Mouse (Mus musculus) intestine, embryonic 14.5 days (tissue): Measurements from ENCODE around the gene Vps29. TPM values are rescaled to one million over a fixed set of nuclear protein-coding genes. Genes with fewer than 3 reads are reported as not detected.

Experiments used
- ATAC-seq: fragments of 200-750 bp; cut with Nextera tagmentation; replicated peaks from 2 replicates; pipeline ENCODE4 v1.8.0; 2017; ENCODE audit warnings: low read depth, moderate number of reproducible peaks, moderate TSS enrichment, moderate library complexity; ENCODE audit not compliant: low FRiP score, low TSS enrichment
- DNase-seq: peaks from one replicate; pipeline ENCODE4 v3.0.0-alpha.2; 2018; ENCODE audit warnings: low spot score
- H3K27ac ChIP-seq: fragments of 300-500 bp; sonication (generic); 2 replicates; pipeline ENCODE4 v1.5.1; 2014; ENCODE audit warnings: low read depth, mild to moderate bottlenecking, control low read depth
- H3K27me3 ChIP-seq: fragments of 300-500 bp; sonication (generic); replicated peaks from 2 replicates; pipeline ENCODE4 v1.6.1; 2014; ENCODE audit warnings: low read length, control low read depth; ENCODE audit not compliant: control insufficient read depth, insufficient read depth
- H3K36me3 ChIP-seq: fragments of 300-500 bp; sonication (generic); 2 replicates; pipeline ENCODE4 v1.6.1; 2014; ENCODE audit warnings: low read length, control low read depth; ENCODE audit not compliant: control insufficient read depth, insufficient read depth
- H3K4me1 ChIP-seq: fragments of 300-500 bp; sonication (generic); replicated peaks from 2 replicates; pipeline ENCODE4 v1.6.1; 2014; ENCODE audit warnings: low read length, control low read depth, mixed read lengths; ENCODE audit not compliant: control insufficient read depth, insufficient read depth
- H3K4me2 ChIP-seq: fragments of 300-500 bp; sonication (generic); 2 replicates; pipeline ENCODE4 v1.6.1; 2014; ENCODE audit warnings: low read length
- H3K4me3 ChIP-seq: fragments of 300-500 bp; sonication (generic); 2 replicates; pipeline ENCODE4 v1.5.1; 2014; ENCODE audit warnings: low read depth, low read length, control low read depth, mixed read lengths
- H3K9ac ChIP-seq: fragments of 300-500 bp; sonication (generic); 2 replicates; pipeline ENCODE4 v1.6.1; 2014; ENCODE audit warnings: mild to moderate bottlenecking, low read length
- H3K9me3 ChIP-seq: fragments of 300-500 bp; sonication (generic); 2 replicates; pipeline ENCODE4 v1.6.1; 2016; ENCODE audit warnings: low read length, control low read depth; ENCODE audit not compliant: control insufficient read depth
- WGBS: fragments of 180-500 bp; shearing (Covaris S2); extraction: QIAGEN DNeasy Blood & Tissue Kit; methylation state at CpG from one replicate; pipeline ENCODE4 v1.1.7; 2014; 5-methylcytosine and 5-hydroxymethylcytosine counted together
- polyA plus RNA-seq: library from polyadenylated mRNA; unstranded; fragments of >200 nt; fragmentation: Nextera tagmentation; extraction: Ambion mirVana; gene quantifications from 2 replicates; pipeline ENCODE4 v1.2.1, GENCODE M21; 2014

Gene Vps29
- polyA plus RNA-seq, 1 experiment from 2014 or later = 254 TPM

DNA sequence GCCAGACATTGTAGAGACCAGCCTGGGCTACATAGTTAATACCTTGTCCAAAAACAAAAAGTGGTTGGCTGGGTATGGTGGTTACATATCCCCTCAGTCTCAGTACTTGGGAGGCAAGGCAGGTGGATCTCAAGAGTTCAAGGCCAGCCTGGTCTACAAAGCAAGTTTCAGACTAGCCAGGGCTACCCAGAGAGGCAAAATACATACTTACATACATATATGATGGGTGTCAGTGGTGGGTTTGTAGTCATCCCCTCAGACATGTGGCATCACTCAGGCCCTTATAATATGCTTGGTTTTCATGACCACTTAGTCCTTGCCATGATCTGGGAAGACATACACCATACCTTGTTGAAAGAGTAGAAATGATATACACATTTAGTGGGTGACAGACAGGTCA, 36.5 kb downstream of the Vps29 start:
- DNase-seq (no peak), ATAC-seq (no peak)
- peaks cover 5% of the 10 kb centered on the region for H3K4me1 ChIP-seq
- no peak overlapping the region for H3K4me3 ChIP-seq
- H3K9ac ChIP-seq = no peak overlapping the region
- no peaks in the 10 kb centered on the region for H3K9me3 ChIP-seq
- H3K27ac ChIP-seq = no peak overlapping the region
- no peaks in the 10 kb centered on the region for H3K36me3 ChIP-seq
- no peak overlapping the region for H3K4me2 ChIP-seq
- H3K27me3 ChIP-seq = no peaks in the 10 kb centered on the region

DNA sequence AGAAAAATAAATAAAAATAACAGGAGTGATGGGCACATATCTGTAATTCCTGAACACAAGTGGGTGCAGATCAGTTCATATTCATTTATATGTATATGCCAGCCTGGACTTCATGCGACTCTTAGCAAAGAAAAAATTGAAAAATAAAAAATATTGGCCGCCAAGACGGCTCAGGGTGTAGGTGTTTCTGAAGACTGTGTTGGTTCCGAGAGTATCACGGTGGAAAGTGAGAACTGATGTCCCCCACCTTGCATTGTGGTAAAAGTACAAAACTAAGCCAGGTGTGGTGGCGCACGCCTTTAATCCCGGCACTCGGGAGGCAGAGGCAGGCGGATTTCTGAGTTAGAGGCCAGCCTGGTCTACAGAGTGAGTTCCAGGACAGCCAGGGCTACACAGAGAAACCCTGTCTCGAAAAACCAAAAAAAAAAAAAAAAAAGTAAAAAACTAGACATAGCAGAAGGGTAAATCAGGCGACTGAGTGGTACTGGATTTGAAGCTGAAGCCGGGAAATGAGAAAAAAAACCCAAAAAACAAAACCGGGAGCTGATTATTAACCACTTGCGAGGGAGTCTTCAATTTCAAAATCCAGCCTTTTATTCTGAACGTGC, 37.1 kb downstream of the Vps29 start:
- Histone ChIP-seq H3K9ac (no peak overlapping the region; the same call in 1 of the 2 replicates), H3K36me3 (no peaks in the 10 kb centered on the region), H3K27me3 (no peaks in the 10 kb centered on the region), H3K27ac (no peak overlapping the region), H3K4me1 (peaks cover 5% of the 10 kb centered on the region), H3K9me3 (no peaks in the 10 kb centered on the region), H3K4me2 (0 out of 2 replicates have a peak overlapping the region, but pooled peaks have one; percentile 20), H3K4me3 (peak overlapping the region; percentile 87)
- 51% methylated on average over 15 of the region's 16 CpGs for WGBS
- ATAC-seq = 0 out of 2 replicates have a peak, but pooled peaks have one; percentile 6
- no peak for DNase-seq

DNA sequence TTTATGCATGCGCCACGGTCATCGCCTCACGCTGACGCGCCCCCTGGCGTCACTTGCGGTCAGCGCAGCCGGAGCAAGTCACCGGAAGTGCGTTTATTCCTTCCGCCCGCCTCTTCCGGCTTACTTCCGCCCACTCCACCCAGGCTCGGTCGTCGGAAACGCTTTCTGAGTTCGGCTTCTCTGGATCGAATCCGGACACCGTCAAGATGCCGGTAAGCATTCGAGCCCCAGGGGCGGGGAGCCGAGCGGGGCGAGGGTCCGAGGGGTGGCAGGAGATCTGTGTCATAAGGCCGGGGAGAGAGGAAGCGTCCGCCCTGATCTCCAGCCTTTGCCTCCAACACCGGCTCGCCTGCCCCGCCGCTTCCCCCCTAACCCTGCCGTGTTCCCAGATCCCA, 37.6 kb downstream of the Vps29 start, which contains the start of gene Arpc3:
Gene Arpc3, plus strand, starts transcription at position 93 of the 395 bp plus-strand sequence.
- H3K36me3 ChIP-seq = 0 out of 2 replicates have a peak, but pooled peaks cover 3% of the 10 kb centered on the region
- peaks cover 5% of the 10 kb centered on the region for H3K4me1 ChIP-seq
- peak within 1 kb of the TSS; percentile 82 for H3K4me2 ChIP-seq
- H3K4me3 ChIP-seq = peak within 1 kb of the TSS; percentile 87
- DNase-seq (peak; percentile 93), ATAC-seq (peak; percentile 92)
- under 1% methylated on average over 39 of the region's 39 CpGs for WGBS
- no peaks in the 10 kb centered on the region for H3K9me3 ChIP-seq
- peak within 1 kb of the TSS; percentile 34; the same call in 1 of the 2 replicates for H3K27ac ChIP-seq
- H3K9ac ChIP-seq = peak within 1 kb of the TSS; percentile 88
- no peaks in the 10 kb centered on the region for H3K27me3 ChIP-seq

DNA sequence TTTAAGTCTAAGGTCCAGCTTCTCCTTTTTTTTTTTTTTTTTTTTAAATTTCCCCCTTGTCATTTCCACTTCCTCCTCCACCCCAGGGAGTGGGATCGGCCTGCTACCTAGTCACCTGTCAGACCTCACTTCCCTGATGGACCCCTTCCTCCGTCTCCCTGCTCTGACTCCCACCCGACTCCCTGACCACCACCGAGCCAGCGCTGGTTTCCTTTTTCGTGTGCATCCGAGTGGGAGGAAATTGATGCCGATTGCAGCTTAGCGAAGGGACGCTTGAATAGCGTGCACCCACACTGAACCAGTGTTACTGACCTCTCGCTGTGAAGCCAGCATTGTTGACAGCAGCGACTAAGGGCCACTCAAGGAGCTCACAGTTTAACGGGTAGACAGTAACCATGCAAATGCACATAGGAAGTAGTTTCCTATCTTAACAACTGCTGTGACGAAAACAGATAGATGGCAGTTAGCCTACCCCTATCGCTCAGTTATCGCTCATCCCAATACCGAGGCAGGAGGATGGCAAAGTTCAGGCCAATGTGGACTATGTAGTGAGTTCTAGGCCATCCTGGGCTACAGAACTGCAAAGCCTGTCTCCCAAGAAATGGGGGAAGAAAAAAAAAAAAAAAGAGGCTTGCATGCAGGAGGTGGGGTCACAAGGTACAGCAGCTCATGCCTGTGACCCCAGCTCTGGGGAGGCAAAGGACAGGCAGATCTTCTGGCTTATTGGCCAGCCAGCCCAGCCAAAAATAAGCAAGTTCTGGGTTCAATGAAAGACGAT, 38.2 kb downstream of the Vps29 start:
- H3K4me3 ChIP-seq = peak overlapping the region; percentile 87
- H3K36me3 ChIP-seq = peaks cover 7% of the 10 kb centered on the region; the same call in 1 of the 2 replicates
- peak overlapping the region; percentile 88 for H3K9ac ChIP-seq
- no peaks in the 10 kb centered on the region for H3K27me3 ChIP-seq
- DNase-seq (peak; percentile 65), ATAC-seq (peak; percentile 30; the same call in 1 of the 2 replicates)
- WGBS = 13% methylated on average over 19 of the region's 19 CpGs
- peak overlapping the region; percentile 82 for H3K4me2 ChIP-seq
- peaks cover 5% of the 10 kb centered on the region for H3K4me1 ChIP-seq
- no peaks in the 10 kb centered on the region for H3K9me3 ChIP-seq
- H3K27ac ChIP-seq = peak overlapping the region; percentile 34; the same call in 1 of the 2 replicates

DNA sequence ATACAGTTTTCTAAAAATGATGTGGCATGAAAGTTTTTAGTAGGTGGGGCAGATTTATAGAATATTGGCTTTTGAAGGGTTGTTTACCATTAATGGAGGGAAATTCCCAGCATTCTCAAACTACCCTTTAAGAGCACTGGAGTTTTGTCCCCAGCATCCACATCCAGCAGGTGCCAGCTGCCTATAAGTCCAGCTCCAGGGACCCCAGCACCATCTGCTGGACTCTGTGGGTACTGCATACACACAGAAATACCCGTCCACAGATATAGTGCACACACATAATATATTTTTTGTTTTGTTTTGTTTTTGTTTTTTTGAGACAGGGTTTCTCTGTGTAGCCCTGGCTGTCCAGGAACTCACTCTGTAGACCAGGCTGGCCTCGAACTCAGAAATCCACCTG, 39.7 kb downstream of the Vps29 start:
- no peak overlapping the region for H3K27ac ChIP-seq
- no peak overlapping the region for H3K4me3 ChIP-seq
- 47% methylated on average over 2 of the region's 2 CpGs for WGBS
- peaks cover 20% of the 10 kb centered on the region for H3K36me3 ChIP-seq
- no peak overlapping the region for H3K4me2 ChIP-seq
- no peaks in the 10 kb centered on the region for H3K27me3 ChIP-seq
- H3K4me1 ChIP-seq = peaks cover 5% of the 10 kb centered on the region
- no peak overlapping the region for H3K9ac ChIP-seq
- no peaks in the 10 kb centered on the region for H3K9me3 ChIP-seq
- ATAC-seq (no peak), DNase-seq (peak; percentile 86)

DNA sequence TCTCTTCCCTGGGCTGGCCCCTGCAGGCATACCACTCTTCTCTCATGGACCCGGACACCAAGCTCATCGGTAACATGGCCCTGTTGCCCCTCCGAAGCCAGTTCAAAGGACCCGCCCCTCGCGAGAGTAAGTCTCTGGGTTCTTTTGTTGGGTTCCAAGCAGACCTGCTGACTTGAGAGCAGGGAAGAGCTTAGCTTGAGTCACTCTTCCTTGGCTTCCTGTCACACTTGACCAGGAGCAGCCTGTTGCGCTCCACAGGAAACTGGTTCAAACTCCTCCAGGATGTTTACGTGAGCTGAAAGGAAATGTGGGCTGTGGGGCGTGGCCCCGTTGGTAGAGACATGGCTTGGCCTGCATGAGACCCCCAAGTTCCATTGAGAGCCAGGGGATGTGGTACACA, 42.6 kb downstream of the Vps29 start:
- H3K4me1 ChIP-seq = peaks cover 5% of the 10 kb centered on the region
- DNase-seq = no peak
- no peak overlapping the region for H3K4me3 ChIP-seq
- ATAC-seq = no peak
- H3K9ac ChIP-seq = no peak overlapping the region
- peaks cover 40% of the 10 kb centered on the region for H3K36me3 ChIP-seq
- 81% methylated on average over 10 of the region's 10 CpGs for WGBS
- no peaks in the 10 kb centered on the region for H3K9me3 ChIP-seq
- H3K4me2 ChIP-seq = no peak overlapping the region
- H3K27me3 ChIP-seq = no peaks in the 10 kb centered on the region
- H3K27ac ChIP-seq = no peak overlapping the region

DNA sequence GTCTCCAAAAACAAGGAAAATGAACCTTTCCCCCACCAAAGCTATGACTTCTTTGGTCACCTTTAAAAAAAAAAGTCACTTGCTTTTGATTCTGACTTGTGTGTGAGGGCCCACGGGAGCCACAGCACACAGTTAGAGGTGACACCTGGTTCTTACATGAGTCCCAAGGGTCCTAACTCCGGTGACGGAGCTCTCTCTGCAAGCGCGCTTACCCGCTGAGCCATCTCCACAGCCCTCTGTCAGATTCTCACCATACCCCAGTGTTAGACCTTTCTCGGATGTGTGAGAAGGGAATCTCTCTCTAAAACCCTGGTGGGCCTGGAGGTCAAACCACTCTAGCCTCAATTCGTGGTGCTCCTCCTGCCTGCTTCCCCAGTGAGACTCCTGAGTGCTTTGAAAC, 43.3 kb downstream of the Vps29 start:
- ATAC-seq (no peak), DNase-seq (no peak)
- Histone ChIP-seq H3K27ac (no peak overlapping the region), H3K9ac (no peak overlapping the region), H3K4me2 (no peak overlapping the region), H3K36me3 (peaks cover 47% of the 10 kb centered on the region), H3K4me1 (peaks cover 3% of the 10 kb centered on the region), H3K9me3 (no peaks in the 10 kb centered on the region), H3K4me3 (no peak overlapping the region), H3K27me3 (no peaks in the 10 kb centered on the region)
- 90% methylated on average over 8 of the region's 8 CpGs for WGBS

DNA sequence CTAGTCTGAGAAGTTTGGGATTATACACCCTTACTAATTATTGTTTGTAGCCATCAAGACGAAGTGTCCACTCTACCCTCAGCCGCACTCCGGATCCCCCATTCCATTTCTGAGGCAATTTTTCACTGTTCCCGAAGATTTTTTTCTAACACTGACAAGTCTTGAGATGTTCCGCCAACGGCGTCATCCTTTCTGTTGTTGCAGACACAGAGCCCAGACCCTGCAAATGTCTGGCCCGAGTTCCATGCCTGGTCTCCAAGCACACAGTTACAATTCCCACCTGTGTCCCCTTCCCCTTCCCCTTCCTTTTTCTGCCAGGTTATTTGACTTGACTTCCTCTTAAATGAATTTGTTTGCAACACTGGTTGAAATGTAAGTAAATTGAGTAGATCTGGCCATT, 45.7 kb downstream of the Vps29 start:
- Histone ChIP-seq H3K4me1 (no peaks in the 10 kb centered on the region), H3K27ac (no peak overlapping the region), H3K4me2 (no peak overlapping the region), H3K4me3 (no peak overlapping the region), H3K27me3 (no peaks in the 10 kb centered on the region), H3K36me3 (peaks cover 71% of the 10 kb centered on the region), H3K9me3 (no peaks in the 10 kb centered on the region), H3K9ac (no peak overlapping the region)
- WGBS = 78% methylated on average over 8 of the region's 8 CpGs
- no peak for ATAC-seq
- no peak for DNase-seq
